Mouse (Mus musculus) right cerebral cortex, adult 18-20 months (tissue): ENCODE results near the gene Cab39.

ENCODE experiments used
- DNase-seq: peaks from one replicate; pipeline ENCODE4 v3.0.0; 2022; ENCODE audit warnings: mixed read lengths

Cab39 gene

DNA sequence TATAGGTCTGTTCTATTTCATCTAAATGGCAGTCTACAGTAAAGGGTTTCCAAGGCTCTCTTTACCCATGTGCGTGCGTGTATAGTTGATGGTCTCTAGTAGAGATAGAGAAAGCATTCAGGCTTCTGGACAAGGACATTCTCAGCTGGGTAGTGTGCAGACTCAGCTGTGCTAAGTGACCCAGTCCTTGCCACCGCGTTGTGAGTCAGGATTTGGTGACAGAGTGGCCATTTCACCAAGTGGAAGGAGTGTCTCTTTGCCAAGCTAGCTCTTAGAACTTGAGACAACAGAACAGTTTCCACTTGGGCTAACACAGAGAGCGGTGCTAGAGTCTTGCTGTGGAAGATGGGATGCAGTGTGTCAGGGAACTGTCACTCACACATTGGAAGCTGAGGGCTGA, 57.6 kb downstream of the Cab39 start:
- no peak for DNase-seq

- DNase-seq = peak; percentile 75
These were observed 59.9 kb downstream of the Cab39 start for GRCm38 (mm10) chr1:85852996-85853689.

GRCm38 (mm10) chr1:85853865-85854264, 60.6 kb downstream of the Cab39 start:
- no peak for DNase-seq

DNA sequence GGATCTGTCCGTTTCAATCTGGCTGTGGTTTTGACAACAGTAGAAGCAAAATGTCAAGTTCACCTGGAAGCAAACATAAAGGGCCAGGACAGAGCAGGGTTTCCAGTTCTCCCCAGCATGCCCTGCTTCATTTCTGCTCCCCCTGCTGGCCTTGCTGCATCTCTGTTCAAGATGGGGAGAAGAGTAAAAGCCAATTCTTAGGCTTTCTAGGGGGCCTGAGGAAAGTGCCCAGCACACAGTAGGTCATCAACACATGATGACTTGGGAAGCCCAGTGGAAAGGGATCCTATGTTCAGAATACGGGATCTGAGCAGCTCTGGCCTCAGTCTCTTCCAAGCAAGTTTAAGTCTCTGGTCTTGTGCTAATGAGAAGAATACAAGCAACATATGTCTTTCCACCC, 61.2 kb downstream of the Cab39 start:
- DNase-seq = no peak

GRCm38 (mm10) chr1:85856266-85856665, 63.0 kb downstream of the Cab39 start:
- no peak for DNase-seq

GRCm38 (mm10) chr1:85857261-85857754, 64.1 kb downstream of the Cab39 start:
- peak; percentile 33 for DNase-seq

DNA sequence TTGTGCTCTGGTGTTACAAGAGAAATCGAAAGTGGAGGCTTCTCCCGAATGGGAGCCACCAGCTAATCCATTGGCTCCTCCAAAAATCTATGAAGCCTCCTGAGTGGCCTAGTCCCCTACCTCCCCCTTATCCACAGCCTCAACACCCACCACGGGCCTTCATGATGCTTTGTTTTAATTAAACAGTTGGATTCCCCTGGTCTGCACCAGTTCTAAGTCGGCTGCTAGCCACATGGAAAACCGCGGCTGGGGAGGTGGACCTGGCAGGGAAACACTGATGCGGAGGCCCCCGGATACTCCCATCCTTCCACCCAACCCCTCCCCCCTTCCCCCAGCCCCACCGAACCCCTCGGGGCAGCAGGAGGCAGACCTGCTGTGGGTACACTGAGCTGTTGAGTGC, 71.1 kb downstream of the Cab39 start:
- no peak for DNase-seq

DNA sequence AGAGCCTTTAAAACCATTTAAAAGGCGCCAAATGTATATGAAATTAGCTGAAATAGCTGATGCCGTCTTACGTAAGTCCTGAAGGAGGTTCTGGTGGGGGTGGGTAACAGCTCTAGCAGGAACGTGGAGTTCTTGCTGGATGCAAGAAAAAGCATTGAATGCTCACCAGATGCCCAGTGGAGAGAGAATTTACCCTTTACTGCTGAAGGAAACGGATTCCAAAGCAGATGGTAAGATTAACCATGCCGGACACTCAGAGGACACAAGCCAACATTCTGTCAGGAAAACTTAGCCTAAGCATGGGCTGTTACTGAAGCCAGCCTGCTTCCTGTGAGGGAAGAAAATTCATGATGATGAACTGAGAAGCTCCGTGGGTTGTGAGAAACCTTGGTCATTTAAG, 76.8 kb downstream of the Cab39 start:
- DNase-seq = peak; percentile 77

GRCm38 (mm10) chr1:85870546-85870945, 77.3 kb downstream of the Cab39 start:
- no peak for DNase-seq

DNA sequence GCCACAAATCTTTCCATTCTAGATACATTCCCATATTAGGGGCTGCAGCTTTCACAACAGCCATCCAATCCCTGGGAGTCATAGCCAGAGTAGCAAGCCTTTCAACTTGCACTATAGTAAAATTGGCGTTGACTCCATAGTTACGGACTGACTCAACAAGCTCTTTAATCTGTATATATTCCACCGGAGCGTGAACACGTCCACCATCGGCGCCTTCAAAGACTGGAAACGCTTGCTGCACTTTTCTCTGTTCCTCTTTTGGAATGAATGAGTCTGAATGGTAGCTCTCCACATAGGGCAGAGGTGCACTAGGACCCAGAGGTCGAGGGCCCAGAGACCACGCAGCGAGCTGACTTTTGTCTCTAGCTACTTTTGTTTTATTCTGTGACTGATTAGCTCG, 88.8 kb downstream of the Cab39 start:
- DNase-seq = no peak

- DNase-seq = no peak
These were observed 94.0 kb downstream of the Cab39 start for GRCm38 (mm10) chr1:85887221-85887620.

DNA sequence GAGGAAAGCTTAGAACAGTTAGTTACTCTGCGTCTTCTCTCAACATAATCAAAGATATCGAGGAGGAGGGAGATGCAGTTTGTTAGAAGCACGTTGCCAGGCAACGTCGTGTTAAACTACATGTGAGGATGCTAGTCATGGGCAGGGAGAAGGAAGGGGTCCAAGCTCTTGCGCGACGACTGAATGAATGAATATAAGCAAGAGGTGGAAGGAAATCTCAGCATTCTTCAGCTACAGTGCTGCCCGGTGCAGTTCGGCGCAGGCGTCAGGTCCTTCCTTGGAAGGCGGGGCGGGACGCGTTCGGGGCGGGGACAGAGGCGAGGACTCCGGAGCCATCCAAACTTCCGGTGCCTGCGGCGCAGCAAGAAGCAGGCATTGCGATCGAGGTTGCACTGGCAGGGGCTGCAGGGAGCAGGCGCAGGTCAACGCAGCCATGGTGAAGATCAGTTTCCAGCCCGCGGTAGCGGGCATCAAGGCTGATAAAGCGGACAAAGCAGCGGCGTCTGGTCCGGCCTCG, 101.0 kb downstream of the Cab39 start, which contains the start of gene Itm2c:
Itm2c (plus strand) TSS at position 51 of the 517 bp plus-strand sequence.
- DNase-seq = peak; percentile 94

GRCm38 (mm10) chr1:85894748-85895360, 101.6 kb downstream of the Cab39 start:
- no peak for DNase-seq

DNA sequence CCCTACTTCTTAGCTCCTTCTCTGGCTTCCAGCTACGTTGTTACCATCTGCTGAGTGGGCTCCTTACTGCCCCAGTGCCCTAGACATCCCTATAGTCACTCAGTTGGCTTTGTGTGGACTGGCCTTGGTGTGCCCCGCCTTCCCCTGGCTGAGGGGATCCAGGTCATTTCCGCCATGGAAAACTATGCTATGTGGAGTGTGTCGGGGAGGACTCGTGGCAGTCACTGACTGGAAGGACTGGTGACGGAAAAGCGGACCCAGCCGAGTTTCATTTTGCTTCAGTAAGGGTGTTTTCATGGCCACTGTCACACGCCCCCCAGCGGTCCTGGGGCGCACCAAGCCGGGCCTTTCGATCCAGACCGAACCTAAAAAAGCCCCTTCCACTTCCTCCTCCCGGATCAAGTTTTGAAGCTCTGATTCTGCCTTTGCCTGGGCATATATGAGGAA, 102.2 kb downstream of the Cab39 start:
- DNase-seq = peak; percentile 69

- no peak for DNase-seq
These were observed 102.9 kb downstream of the Cab39 start for GRCm38 (mm10) chr1:85896110-85896509.

GRCm38 (mm10) chr1:85896781-85897700, 103.8 kb downstream of the Cab39 start:
- DNase-seq = no peak

DNA sequence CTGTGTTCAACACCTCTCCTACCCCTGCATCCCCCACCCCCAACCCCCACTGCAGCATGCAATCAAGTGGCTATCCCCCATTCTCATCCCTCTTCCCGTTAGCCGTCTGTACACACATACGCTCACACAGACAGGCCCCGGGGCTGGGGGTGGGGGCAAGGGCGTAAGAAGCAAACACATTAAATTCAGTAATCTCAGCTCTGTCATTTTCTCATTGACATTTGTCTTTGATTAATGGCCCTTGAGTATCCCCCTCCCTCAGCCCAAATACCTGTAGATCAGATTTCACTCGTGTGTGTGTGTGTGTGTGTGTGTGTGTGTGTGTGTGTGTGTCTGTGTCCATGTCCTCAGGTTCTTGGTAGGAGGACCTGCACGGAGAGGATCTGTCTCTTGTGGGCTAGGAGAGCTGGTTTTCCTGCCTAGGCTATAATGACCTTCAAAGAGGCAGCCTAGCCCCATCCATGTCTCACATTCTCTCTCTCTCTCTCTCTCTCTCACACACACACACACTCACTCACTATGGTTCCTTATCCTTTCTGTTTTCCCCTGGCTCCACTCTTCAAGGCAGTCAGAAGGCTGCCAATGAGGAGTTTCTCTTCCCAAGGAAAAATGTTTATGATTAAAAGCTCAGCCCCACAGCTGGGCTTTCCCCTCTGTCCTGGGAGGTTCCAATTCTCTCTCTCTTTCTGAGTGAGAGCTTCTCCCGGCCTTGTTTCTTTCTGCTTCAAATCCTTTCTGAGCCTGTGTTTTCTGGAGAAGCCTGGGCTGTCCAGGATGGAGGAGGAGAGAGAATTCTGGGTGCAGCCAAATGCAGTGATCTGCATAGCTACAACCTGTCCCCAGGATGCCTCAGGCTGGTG, 104.9 kb downstream of the Cab39 start:
- peak; percentile 61 for DNase-seq

GRCm38 (mm10) chr1:85898761-85899387, 105.6 kb downstream of the Cab39 start:
- DNase-seq = no peak

GRCm38 (mm10) chr1:85899388-85899761, 106.1 kb downstream of the Cab39 start:
- peak; percentile 58 for DNase-seq

DNA sequence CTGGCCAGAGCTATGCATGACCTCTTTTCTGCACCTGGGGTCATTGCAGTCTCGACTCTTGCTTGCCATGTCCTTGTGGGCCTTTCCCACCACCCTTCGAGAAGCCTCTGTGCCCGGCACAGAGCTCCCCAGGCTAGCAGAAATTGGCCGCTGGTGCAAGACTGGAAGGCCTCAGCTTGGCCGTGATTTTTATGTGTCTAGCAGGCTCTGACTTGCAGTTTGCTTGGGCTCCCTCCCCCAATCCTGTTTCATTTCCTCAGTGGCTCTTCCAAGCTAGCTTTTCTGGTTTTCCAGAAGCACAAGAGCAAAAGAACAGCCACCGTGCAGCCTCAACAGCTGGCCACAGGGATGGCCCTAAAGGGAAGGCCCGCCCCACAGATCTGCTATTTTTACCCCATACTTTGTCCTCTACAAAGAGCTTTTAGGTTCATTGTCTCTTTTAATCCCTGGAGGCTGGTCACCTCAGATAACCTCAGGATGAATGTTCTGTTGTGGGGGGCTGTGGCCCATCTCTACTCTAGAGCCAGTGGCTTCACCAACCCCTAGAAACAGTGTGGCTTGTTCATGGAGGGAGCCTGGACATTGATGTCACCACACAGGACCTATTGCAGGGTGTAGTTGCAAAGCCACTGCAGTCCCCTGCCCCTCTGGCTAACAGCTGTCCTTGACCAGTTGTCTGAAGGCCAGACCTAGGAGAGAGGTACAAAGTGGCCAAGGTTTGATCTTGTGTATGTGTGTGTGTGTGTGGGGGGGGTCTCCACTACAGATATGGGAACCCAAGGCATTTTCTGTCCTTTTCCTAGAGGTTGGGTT, 107.5 kb downstream of the Cab39 start:
- no peak for DNase-seq
